Mouse (Mus musculus): ENCODE measurements around the gene Cenpf. TPM values are rescaled to one million over a fixed set of nuclear protein-coding genes. Genes with fewer than 3 reads are reported as not detected.

Gene Cenpf
- polyA plus RNA-seq (2015; fragmentation: Illumina TruSeq; extraction: RNeasy Lipid Tissue Mini Kit (QIAGEN cat#74804); ENCODE audit: insufficient read depth, low replicate concordance) = 5.9 TPM

DNA sequence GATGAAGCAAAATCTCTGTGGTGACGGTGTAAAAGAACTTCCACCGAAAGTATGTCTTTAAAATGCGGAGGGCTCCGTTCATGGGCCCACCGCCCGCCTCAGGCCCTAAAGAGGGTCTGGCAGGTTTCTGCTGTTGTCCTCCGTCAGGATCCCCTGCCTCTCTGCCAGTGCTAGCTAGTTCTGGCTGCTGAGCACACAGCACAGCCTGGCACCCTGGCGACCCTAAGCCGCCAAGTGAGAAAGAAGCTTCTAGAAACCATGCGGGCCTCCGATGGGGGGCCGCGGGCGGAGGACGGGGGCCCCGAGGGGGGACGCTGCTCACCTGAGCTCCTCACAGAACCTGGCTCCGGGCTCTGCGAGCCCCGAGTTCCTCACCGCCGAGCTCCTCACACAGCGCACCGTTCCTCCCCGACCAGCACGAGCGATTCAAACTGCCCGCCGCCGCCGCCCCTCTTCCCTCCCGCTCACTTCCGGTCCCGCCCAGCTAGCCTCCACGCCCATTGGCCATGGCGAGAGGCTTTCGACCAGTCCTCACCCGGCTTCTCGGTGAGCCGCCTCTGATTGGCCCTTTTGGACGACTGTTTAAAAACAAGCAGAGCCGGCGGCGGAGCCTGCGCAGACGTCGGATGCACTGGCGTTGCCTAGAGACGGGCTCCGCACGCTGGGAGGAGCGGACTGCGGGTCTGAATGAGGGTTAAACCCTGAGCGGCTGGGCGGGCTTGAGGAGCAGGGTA is at the start of gene Cenpf:
Gene Cenpf, minus strand, starts transcription at position 433 of the 734 bp plus-strand sequence.

DNA sequence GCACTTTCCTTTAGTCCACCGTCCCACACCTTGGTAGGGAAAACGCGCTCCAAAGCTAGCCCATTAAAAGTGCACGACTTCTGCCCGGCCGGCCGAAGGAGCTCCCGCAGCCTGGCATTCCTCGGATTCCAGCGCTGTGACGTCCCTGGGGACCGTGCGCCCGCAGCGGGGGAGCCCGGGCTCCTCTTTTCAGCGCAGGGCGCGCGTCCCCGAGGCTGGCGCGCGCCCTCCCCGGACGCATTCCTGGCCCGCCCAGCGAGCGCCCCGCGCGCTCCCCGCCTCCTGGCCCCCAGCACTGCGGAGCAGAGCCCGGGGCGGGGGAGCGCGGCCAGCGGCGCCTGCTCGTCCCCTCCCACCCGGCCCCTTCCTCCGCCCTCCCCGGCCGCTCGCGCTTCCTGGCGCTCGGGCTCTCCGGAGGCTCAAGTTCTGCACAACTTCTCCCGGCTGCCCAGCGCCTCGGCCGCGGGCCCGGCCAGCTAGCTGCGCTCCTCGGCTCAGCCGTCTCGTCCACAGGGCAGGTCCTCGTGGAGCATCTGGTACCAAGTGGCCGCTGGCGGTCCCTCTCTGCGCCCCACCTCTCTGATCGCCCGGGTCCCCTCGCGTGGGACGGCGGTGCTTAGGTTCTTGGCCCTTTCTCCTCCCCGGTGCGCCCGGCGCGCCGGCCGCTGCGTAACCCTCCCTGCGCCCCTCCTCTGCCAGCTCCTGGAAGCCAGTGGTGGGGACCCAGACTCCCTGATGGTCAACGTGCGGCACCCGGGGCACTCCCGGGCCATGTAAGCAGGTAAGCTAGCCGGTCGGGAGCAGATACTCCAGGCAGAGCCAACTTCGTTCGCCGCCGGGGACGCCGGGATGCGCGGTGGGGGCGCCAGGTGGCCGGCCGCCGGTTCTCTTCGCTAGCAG is 40.2 kb upstream of the Cenpf start, which contains the start of gene Ptpn14:
Gene Ptpn14, plus strand, starts transcription at position 385 of the 900 bp plus-strand sequence.

Other genes with a start within 250 kb of the Cenpf start
- gene Ptpn14, start 40.2 kb upstream of the Cenpf start, polyA plus RNA-seq (2015; fragmentation: Illumina TruSeq; extraction: RNeasy Lipid Tissue Mini Kit (QIAGEN cat#74804); ENCODE audit: insufficient read depth, low replicate concordance) = 10.5 TPM
- gene Smyd2, start 234.3 kb upstream of the Cenpf start, polyA plus RNA-seq (2015; fragmentation: Illumina TruSeq; extraction: RNeasy Lipid Tissue Mini Kit (QIAGEN cat#74804); ENCODE audit: insufficient read depth, low replicate concordance) = 11.7 TPM